Mouse (Mus musculus) liver, embryonic 11.5 days (tissue): ENCODE data around the gene Fgfr2. TPM values are rescaled to one million over a fixed set of nuclear protein-coding genes. Genes with fewer than 3 reads are reported as not detected.
A peak's percentile ranks its signal among the peaks of the same experiment; 100 is the strongest.

Experiments used
- ATAC-seq: fragments of 200-750 bp; cut with Nextera tagmentation; replicated peaks from 2 replicates; pipeline ENCODE4 v1.8.0; 2017; ENCODE audit warnings: moderate number of reproducible peaks, mild to moderate bottlenecking, moderate TSS enrichment, moderate library complexity; ENCODE audit not compliant: low FRiP score
- DNase-seq: peaks from one replicate; pipeline ENCODE4 v3.0.0-alpha.2; 2017; ENCODE audit warnings: low spot score
- H3K27ac ChIP-seq: fragments of 300-500 bp; sonication (generic); 2 replicates; pipeline ENCODE4 v1.5.1; 2014; ENCODE audit warnings: mild to moderate bottlenecking, low read depth, low read length, control low read depth
- H3K27me3 ChIP-seq: fragments of 300-500 bp; sonication (generic); replicated peaks from 2 replicates; pipeline ENCODE4 v1.6.1; 2014; ENCODE audit warnings: low read length, mixed read lengths; ENCODE audit not compliant: control insufficient read depth, insufficient read depth
- H3K36me3 ChIP-seq: fragments of 300-500 bp; sonication (generic); 2 replicates; pipeline ENCODE4 v1.6.1; 2014; ENCODE audit warnings: mild to moderate bottlenecking, low read length, moderate library complexity, mixed read lengths; ENCODE audit not compliant: control insufficient read depth, insufficient read depth
- H3K4me1 ChIP-seq: fragments of 300-500 bp; sonication (generic); replicated peaks from 2 replicates; pipeline ENCODE4 v1.6.1; 2014; ENCODE audit warnings: low read length, mixed read lengths; ENCODE audit not compliant: control insufficient read depth, insufficient read depth
- H3K4me2 ChIP-seq: fragments of 300-500 bp; sonication (generic); 2 replicates; pipeline ENCODE4 v1.6.1; 2014; ENCODE audit warnings: mild to moderate bottlenecking, control low read depth, moderate library complexity
- H3K4me3 ChIP-seq: fragments of 300-500 bp; sonication (generic); 2 replicates; pipeline ENCODE4 v1.5.1; 2014; ENCODE audit warnings: low read depth, low read length, control low read depth
- H3K9ac ChIP-seq: fragments of 300-500 bp; sonication (generic); 2 replicates; pipeline ENCODE4 v1.6.1; 2014; ENCODE audit warnings: low read depth, low read length, control low read depth
- H3K9me3 ChIP-seq: fragments of 300-500 bp; sonication (generic); 2 replicates; pipeline ENCODE4 v1.6.1; 2016; ENCODE audit warnings: low read length, inconsistent platforms, mixed read lengths; ENCODE audit not compliant: control insufficient read depth
- WGBS: fragments of 180-500 bp; shearing (Covaris S2); extraction: QIAGEN DNeasy Blood & Tissue Kit; methylation state at CpG from one replicate; pipeline ENCODE4 v1.1.7; 2014; 5-methylcytosine and 5-hydroxymethylcytosine counted together
- polyA plus RNA-seq: library from polyadenylated mRNA; unstranded; fragments of >200 nt; fragmentation: Nextera tagmentation; extraction: Ambion mirVana; gene quantifications from 2 replicates; pipeline ENCODE4 v1.2.1, GENCODE M21; 2014

The Fgfr2 gene
- polyA plus RNA-seq, 1 experiment from 2014 or later = 32.6 TPM

- under 1% methylated on average over 14 of the region's 14 CpGs for WGBS
Observed at GRCm38 (mm10) chr7:131560697-131561042, 1562.5 kb downstream of the Fgfr2 start.

GRCm38 (mm10) chr7:131559986-131560696 lies 1563.0 kb downstream of the Fgfr2 start, which contains the start of gene Bub3:
TSS of gene Bub3 (plus strand) at chr7:131560222.
- Histone ChIP-seq H3K27ac (peak within 1 kb of the TSS; percentile 73), H3K9me3 (no peaks in the 10 kb centered on the region), H3K36me3 (peaks cover 25% of the 10 kb centered on the region), H3K27me3 (peaks cover 35% of the 10 kb centered on the region), H3K9ac (peak within 1 kb of the TSS; percentile 87), H3K4me3 (peak within 1 kb of the TSS; percentile 88), H3K4me1 (peaks cover 21% of the 10 kb centered on the region), H3K4me2 (peak within 1 kb of the TSS; percentile 76)
- DNase-seq (peak; percentile 91), ATAC-seq (peak; percentile 90)
- WGBS = under 1% methylated on average over 48 of the region's 51 CpGs

More at GRCm38 (mm10) chr7:131560697-131561042, 1562.5 kb downstream of the Fgfr2 start:
- no peak for DNase-seq
- no peaks in the 10 kb centered on the region for H3K9me3 ChIP-seq
- H3K27me3 ChIP-seq = peaks cover 29% of the 10 kb centered on the region
- peaks cover 21% of the 10 kb centered on the region for H3K4me1 ChIP-seq
- H3K36me3 ChIP-seq = peaks cover 26% of the 10 kb centered on the region
- H3K4me2 ChIP-seq = peak overlapping the region; percentile 76
- peak overlapping the region; percentile 73 for H3K27ac ChIP-seq
- H3K9ac ChIP-seq = peak overlapping the region; percentile 87
- peak; percentile 54 for ATAC-seq
- H3K4me3 ChIP-seq = peak overlapping the region; percentile 88

GRCm38 (mm10) chr7:131557751-131558150 lies 1565.4 kb downstream of the Fgfr2 start:
- DNase-seq = no peak
- H3K4me3 ChIP-seq = no peak overlapping the region
- H3K27me3 ChIP-seq = peaks cover 59% of the 10 kb centered on the region
- H3K9me3 ChIP-seq = no peaks in the 10 kb centered on the region
- H3K9ac ChIP-seq = no peak overlapping the region
- H3K36me3 ChIP-seq = peaks cover 7% of the 10 kb centered on the region; the same call in 1 of the 2 replicates
- 33% methylated on average over 2 of the region's 2 CpGs for WGBS
- no peak for ATAC-seq
- H3K4me1 ChIP-seq = peaks cover 20% of the 10 kb centered on the region
- H3K4me2 ChIP-seq = no peak overlapping the region
- no peak overlapping the region for H3K27ac ChIP-seq

GRCm38 (mm10) chr7:131556541-131557271 lies 1566.4 kb downstream of the Fgfr2 start:
- Histone ChIP-seq H3K27me3 (peaks cover 69% of the 10 kb centered on the region), H3K9ac (no peak overlapping the region), H3K4me2 (0 out of 2 replicates have a peak overlapping the region, but pooled peaks have one; percentile 25), H3K4me1 (peaks cover 12% of the 10 kb centered on the region), H3K27ac (no peak overlapping the region), H3K9me3 (no peaks in the 10 kb centered on the region), H3K4me3 (0 out of 2 replicates have a peak overlapping the region, but pooled peaks have one; percentile 0), H3K36me3 (no peaks in the 10 kb centered on the region)
- 1% methylated on average over 37 of the region's 37 CpGs for WGBS
- peak; percentile 61 for DNase-seq
- no peak for ATAC-seq

GRCm38 (mm10) chr7:131556116-131556515 lies 1567.0 kb downstream of the Fgfr2 start:
- Histone ChIP-seq H3K27ac (no peak overlapping the region), H3K4me3 (no peak overlapping the region), H3K9ac (no peak overlapping the region), H3K4me1 (peaks cover 6% of the 10 kb centered on the region), H3K36me3 (no peaks in the 10 kb centered on the region), H3K9me3 (no peaks in the 10 kb centered on the region), H3K27me3 (peaks cover 75% of the 10 kb centered on the region), H3K4me2 (no peak overlapping the region)
- 4% methylated on average over 9 of the region's 9 CpGs for WGBS
- no peak for ATAC-seq
- no peak for DNase-seq

GRCm38 (mm10) chr7:131555301-131556081 lies 1567.7 kb downstream of the Fgfr2 start:
- peak; percentile 61 for DNase-seq
- Histone ChIP-seq H3K27ac (no peak overlapping the region), H3K4me2 (peak overlapping the region; percentile 27), H3K27me3 (peaks cover 81% of the 10 kb centered on the region), H3K4me3 (peak overlapping the region; percentile 28), H3K36me3 (no peaks in the 10 kb centered on the region), H3K9me3 (no peaks in the 10 kb centered on the region), H3K9ac (no peak overlapping the region), H3K4me1 (peaks cover 4% of the 10 kb centered on the region)
- 1% methylated on average over 68 of the region's 68 CpGs for WGBS
- ATAC-seq = no peak

- WGBS = 1% methylated on average over 45 of the region's 45 CpGs
- Histone ChIP-seq H3K4me3 (peak overlapping the region; percentile 33), H3K27ac (no peak overlapping the region), H3K27me3 (peaks cover 90% of the 10 kb centered on the region), H3K4me2 (peak overlapping the region; percentile 56), H3K36me3 (no peaks in the 10 kb centered on the region), H3K9ac (no peak overlapping the region), H3K4me1 (peaks cover 4% of the 10 kb centered on the region), H3K9me3 (no peaks in the 10 kb centered on the region)
- DNase-seq (no peak), ATAC-seq (no peak)
Observed at GRCm38 (mm10) chr7:131554341-131555180, 1568.6 kb downstream of the Fgfr2 start.

GRCm38 (mm10) chr7:131553771-131554175 lies 1569.4 kb downstream of the Fgfr2 start:
- ATAC-seq = peak; percentile 43
- peaks cover 2% of the 10 kb centered on the region; the same call in 1 of the 2 replicates for H3K4me1 ChIP-seq
- no peaks in the 10 kb centered on the region for H3K36me3 ChIP-seq
- peaks cover 98% of the 10 kb centered on the region for H3K27me3 ChIP-seq
- peak overlapping the region; percentile 33 for H3K4me3 ChIP-seq
- H3K9ac ChIP-seq = no peak overlapping the region
- WGBS = under 1% methylated on average over 38 of the region's 39 CpGs
- peak overlapping the region; percentile 56 for H3K4me2 ChIP-seq
- no peak overlapping the region for H3K27ac ChIP-seq
- peak; percentile 49 for DNase-seq
- H3K9me3 ChIP-seq = no peaks in the 10 kb centered on the region
